Mouse (Mus musculus) lung, adult 18-20 months (tissue): ENCODE results near the gene Gria1.

ENCODE experiments used
- DNase-seq, 2 experiments: peaks; one replicate each; pipeline ENCODE4 v3.0.0; 2022; ENCODE audit warnings: mixed read lengths in 2 of 2

Gria1 gene

GRCm38 (mm10) chr11:57298665-57299064 lies 287.5 kb downstream of the Gria1 start:
- no peak for DNase-seq

- DNase-seq: no peak
These were observed 292.4 kb downstream of the Gria1 start for GRCm38 (mm10) chr11:57303602-57304001.

GRCm38 (mm10) chr11:57306116-57306515 lies 294.9 kb downstream of the Gria1 start:
- no peak for DNase-seq

GRCm38 (mm10) chr11:57306892-57307291 lies 295.7 kb downstream of the Gria1 start:
- DNase-seq: no peak

- DNase-seq: no peak
These were observed 305.9 kb downstream of the Gria1 start for GRCm38 (mm10) chr11:57317063-57317462.

- DNase-seq: no peak
These were observed 306.3 kb downstream of the Gria1 start for GRCm38 (mm10) chr11:57317478-57317877.

GRCm38 (mm10) chr11:57319374-57319773 lies 308.2 kb downstream of the Gria1 start:
- DNase-seq: no peak

GRCm38 (mm10) chr11:57324099-57324498 lies 312.9 kb downstream of the Gria1 start:
- DNase-seq: no peak
